Mouse (Mus musculus) G1E-ER4 (cell line): ENCODE results near the gene Rdh11. TPM values are rescaled to one million over a fixed set of nuclear protein-coding genes. Genes with fewer than 3 reads are reported as not detected.

Experiments
- GATA1 ChIP-seq: IDR thresholded peaks from one replicate; pipeline ENCODE4 v1.8.0; 2012; ENCODE audit warnings: low read length, inconsistent platforms
- polyA plus RNA-seq: library from polyadenylated mRNA; stranded (reverse); fragments of >175 nt; gene quantifications from 2 replicates; pipeline ENCODE4 v1.2.3, GENCODE M21; 2012

The Rdh11 gene
- polyA plus RNA-seq, 1 experiment = 2.1 TPM

GRCm38 (mm10) chr12:79169173-79169572 is 22.9 kb downstream of the Rdh11 start:
- no peak for TF ChIP-seq GATA1

DNA sequence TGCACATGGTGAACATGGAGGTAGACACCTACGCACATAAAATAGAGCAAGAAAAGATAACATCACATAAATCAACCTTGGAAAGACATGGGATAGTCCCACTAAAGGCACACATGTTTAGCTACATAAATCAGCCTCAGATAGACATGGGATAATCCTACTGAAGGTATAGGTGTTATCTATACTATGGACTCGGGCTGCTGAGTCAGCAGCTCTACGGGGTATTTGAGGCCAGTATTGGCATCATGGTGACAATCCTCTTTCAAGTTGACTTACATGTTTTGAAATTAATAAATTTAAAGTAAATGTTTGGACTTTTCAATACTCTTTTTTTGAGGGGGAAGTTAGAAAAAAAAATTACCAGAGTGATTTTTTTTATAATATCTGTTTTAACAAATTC is 29.2 kb downstream of the Rdh11 start:
- TF ChIP-seq GATA1 = no peak

GRCm38 (mm10) chr12:79149653-79150052 is 42.4 kb downstream of the Rdh11 start:
- no peak for TF ChIP-seq GATA1

DNA sequence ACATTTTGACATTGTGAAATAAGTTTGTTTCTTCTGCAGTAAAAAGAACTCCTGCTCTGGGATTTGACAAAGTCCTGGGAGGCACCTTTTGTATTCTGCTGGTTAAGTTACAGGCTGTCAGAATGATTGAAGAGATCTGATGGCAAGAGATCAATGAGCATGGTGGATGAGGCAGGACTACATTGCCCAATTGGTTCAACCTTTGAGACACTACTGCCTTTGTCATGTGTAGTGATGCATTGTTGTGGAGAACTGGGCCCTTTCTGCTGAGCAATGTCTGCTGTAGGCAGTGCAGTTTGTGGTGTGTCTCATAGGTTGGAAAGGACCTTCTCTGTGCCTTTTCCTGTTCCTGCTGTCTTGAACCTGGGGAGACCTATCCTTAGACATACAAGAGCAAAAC is 50.7 kb downstream of the Rdh11 start:
- TF ChIP-seq GATA1 = no peak

DNA sequence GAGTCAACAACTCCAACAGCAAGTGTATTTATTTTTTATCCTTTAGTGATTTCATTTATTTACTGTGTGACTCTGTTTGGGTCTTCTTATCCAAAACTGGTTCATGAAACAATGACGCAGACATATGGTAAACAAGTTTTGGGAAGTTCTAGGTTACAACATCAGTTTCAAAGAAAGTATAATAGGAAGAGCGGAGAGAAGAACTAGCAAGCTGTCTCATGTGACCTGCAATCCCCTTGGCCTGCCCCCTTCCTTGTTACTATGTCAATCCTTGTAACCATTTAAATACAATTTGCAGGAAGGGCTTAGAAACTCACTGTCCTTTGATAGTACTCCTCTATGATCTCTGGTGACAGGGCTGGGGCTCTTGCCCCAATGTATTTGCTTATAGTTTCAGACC is 51.3 kb downstream of the Rdh11 start:
- no peak for TF ChIP-seq GATA1

- TF ChIP-seq GATA1 = no peak
Measured at GRCm38 (mm10) chr12:79139417-79139816, 52.7 kb downstream of the Rdh11 start.

DNA sequence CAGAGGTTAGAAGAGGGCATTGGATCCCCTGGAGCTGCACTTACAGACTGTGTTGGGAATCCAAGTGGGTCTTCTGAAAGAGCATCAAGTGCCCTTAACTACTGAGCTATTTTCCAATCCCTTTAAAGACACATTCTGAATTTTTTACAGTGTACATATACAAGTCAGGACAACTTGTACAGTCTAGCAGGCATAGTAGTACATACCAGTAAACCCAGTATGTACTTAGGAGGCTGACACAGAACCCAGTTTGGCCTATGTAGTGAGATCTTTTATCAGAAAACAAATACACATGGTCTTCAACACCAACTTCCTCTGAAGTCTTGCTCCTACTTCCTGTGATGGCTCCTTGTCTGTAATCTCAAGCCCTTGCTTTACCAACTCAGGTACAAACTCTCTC is 53.1 kb downstream of the Rdh11 start:
- TF ChIP-seq GATA1 = no peak

GRCm38 (mm10) chr12:79136949-79137348 is 55.1 kb downstream of the Rdh11 start:
- no peak for TF ChIP-seq GATA1

- TF ChIP-seq GATA1 = no peak
Measured at GRCm38 (mm10) chr12:79135105-79135504, 57.0 kb downstream of the Rdh11 start.

GRCm38 (mm10) chr12:79134676-79135075 is 57.4 kb downstream of the Rdh11 start:
- no peak for TF ChIP-seq GATA1

GRCm38 (mm10) chr12:79131706-79132460 is 60.2 kb downstream of the Rdh11 start:
- no peak for TF ChIP-seq GATA1

DNA sequence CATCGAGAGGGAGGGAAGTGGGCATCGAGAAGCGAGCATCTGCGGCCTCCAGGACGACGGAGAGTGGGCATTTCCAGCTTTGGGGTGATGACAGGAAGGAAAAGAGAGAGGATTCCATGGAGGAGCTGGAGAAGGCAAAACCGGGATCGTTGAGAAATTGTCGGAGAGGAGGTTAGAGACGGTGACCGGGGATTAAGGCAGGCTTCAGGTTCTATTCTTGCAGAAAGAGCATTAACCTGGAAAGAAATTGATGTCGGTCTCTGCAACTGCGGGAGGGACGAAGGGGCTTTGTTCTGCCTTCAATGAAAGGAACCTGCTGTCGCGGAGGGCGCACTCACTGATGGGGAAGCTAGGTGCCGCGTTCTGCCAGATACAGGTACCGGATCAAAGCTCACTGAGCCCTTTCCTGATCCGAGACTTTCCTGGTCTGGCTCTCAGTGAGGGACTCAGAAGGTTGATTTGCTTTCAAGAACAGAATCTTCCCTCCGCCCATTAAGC is 60.9 kb downstream of the Rdh11 start:
- TF ChIP-seq GATA1 = no peak

GRCm38 (mm10) chr12:79130299-79131177 is 61.6 kb downstream of the Rdh11 start, which contains the start of gene Arg2:
TSS of gene Arg2 (plus strand) at chr12:79130777.
- no peak for TF ChIP-seq GATA1

Other genes starting within 250 kb of the Rdh11 start
- gene Tmem229b, start 184.7 kb downstream of the Rdh11 start, polyA plus RNA-seq = 5.3 and 6.1 TPM in 2 replicates
- gene Plekhh1, start 163.1 kb downstream of the Rdh11 start, polyA plus RNA-seq = not detected in 2 replicates
- 10.3 and 14.1 TPM in 2 replicates for gene Pigh, start 102.6 kb downstream of the Rdh11 start, polyA plus RNA-seq
- not detected in 2 replicates for gene Arg2, start 61.5 kb downstream of the Rdh11 start, polyA plus RNA-seq
- gene Vti1b, start 19.6 kb downstream of the Rdh11 start, polyA plus RNA-seq = 51.5 and 73.3 TPM in 2 replicates
- not detected in 2 replicates for gene Rdh12, start 16.6 kb upstream of the Rdh11 start, polyA plus RNA-seq
- 4.6 and 9.0 TPM in 2 replicates for gene Zfyve26, start 104.0 kb upstream of the Rdh11 start, polyA plus RNA-seq
- gene Rad51b, start 105.0 kb upstream of the Rdh11 start, polyA plus RNA-seq = 0.42 and 0.51 TPM in 2 replicates